Mouse (Mus musculus): ENCODE results near the gene 9930104L06Rik.

The 9930104L06Rik gene

GRCm38 (mm10) chr4:124960940-124961339, 24.1 kb downstream of the 9930104L06Rik start:
- peak; percentile 18 for DNase-seq

- DNase-seq = no peak
These were observed 25.7 kb downstream of the 9930104L06Rik start for GRCm38 (mm10) chr4:124962576-124962975.

- DNase-seq = no peak
These were observed 28.2 kb downstream of the 9930104L06Rik start for GRCm38 (mm10) chr4:124964912-124965599.

GRCm38 (mm10) chr4:124968711-124969110, 31.9 kb downstream of the 9930104L06Rik start:
- no peak for DNase-seq

DNA sequence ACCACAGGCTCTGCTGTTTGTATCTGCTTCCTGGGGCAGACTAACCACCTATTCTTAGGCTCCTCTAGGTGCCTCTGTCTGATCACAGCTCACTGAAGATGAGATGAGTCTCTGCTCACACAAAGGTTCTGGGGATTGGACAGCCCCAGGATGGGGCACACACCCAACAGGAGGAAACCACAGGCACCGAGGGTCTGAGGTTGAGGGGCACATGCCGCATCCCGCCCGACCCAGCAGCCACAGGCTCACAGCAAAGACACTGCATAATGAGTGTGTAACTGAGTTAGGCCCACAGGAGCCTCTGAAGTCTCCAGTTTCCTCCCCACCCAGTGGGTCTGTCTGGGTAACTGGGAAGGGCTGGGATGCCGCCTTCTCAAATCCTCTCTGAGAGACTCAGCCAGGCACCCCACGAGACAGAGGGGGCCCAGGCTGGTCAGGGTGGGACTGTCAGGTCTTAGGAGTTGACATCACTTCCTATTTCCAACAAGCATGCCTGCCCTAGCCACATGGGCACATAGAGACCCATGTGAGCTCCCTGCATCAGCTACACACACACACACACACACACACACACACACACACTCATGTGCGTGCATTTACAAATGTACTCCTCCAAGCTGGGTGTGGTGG, 32.5 kb downstream of the 9930104L06Rik start:
- DNase-seq = no peak

GRCm38 (mm10) chr4:124970194-124970593, 33.3 kb downstream of the 9930104L06Rik start:
- DNase-seq = no peak

DNA sequence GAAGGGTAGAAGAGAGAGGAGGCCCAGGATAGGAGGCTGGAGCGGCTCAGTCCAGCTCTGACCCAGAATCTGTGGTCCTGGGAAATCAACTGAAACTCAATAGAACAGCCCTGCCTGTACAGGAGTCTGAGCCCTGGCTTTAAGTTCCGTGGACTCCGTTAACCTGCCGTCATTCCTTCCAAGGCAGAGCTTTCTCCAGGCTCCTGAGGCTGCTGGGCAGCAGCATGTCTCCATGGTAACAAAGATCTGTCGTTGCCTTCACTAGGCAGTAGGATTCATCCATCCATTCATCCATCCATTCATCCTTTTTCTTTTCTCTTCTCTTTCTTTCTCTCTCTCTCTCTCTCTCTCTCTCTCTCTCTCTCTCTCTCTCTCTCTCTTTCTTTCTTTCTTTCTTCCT, 33.8 kb downstream of the 9930104L06Rik start:
- no peak for DNase-seq

GRCm38 (mm10) chr4:124971094-124971493, 34.2 kb downstream of the 9930104L06Rik start:
- DNase-seq = no peak

- no peak for DNase-seq
These were observed 35.5 kb downstream of the 9930104L06Rik start for GRCm38 (mm10) chr4:124972316-124972715.

DNA sequence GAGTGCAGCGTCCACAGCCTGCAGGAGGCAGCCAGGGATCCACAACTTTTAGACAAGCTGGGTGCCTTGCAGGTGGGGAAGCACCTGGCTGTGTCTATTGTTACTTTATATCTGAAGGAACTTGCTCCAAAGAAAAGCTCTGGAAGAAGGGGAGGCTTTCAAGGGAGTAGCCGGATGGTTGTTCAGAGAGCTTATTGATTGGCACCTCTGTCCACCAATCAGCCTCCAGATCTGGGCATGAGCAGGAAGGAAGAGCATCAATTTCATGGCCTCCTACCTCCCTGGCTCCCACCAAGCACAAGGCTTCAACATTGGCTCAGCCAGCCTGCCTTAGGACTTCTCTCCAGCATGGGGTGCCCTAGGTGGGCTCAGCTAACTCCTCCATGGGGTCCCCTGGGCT, 36.4 kb downstream of the 9930104L06Rik start:
- no peak for DNase-seq

DNA sequence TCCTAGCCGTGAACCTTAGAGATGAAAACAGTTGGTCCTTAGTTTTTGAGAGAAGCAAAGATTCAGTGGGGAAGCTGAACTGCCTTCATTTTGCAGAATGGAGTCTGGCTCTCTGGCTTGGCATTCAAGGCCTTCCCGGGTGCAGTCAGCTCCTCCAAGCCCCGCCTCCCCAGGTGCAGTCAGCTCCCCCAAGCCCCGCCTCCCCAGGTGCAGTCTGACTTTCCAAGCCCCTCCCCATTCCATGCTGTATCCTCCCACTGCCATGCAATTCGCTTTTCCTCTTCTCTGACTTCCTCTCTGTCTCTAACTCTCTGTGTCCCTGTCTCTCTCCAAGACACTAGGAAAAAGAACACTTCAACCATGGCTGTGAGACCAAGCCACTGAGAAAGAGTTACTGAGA, 41.4 kb downstream of the 9930104L06Rik start:
- DNase-seq = no peak

DNA sequence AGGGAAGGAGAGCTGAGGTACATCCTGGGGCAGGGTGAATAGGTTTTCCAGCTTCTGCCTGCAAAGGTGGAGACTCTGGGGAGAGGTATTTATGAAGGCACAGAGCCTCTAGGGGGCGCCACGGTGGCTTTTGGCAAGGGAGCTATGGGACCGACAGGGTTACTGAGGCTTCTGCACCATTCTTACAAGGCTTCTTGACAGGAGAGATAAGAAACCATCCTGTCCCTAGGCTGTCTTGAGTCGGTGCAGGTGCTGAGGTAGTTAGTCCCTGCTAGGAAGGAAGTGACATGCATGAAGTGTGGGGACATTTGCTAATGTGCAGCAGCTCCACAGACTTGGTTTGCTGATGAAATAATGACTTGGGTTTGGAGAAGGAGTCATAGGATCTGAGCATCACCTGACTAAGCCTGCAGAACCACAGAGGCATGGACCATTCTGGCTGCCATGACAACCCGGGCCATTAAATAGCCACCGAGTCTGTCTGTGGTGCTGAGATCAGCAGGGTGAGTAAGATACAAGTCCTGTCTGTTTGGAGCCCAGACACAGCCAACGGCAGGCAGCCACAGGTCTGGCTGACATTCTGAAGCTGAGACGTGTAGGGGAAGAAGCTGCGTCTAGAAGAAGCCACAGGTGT, 47.2 kb downstream of the 9930104L06Rik start:
- no peak for DNase-seq

DNA sequence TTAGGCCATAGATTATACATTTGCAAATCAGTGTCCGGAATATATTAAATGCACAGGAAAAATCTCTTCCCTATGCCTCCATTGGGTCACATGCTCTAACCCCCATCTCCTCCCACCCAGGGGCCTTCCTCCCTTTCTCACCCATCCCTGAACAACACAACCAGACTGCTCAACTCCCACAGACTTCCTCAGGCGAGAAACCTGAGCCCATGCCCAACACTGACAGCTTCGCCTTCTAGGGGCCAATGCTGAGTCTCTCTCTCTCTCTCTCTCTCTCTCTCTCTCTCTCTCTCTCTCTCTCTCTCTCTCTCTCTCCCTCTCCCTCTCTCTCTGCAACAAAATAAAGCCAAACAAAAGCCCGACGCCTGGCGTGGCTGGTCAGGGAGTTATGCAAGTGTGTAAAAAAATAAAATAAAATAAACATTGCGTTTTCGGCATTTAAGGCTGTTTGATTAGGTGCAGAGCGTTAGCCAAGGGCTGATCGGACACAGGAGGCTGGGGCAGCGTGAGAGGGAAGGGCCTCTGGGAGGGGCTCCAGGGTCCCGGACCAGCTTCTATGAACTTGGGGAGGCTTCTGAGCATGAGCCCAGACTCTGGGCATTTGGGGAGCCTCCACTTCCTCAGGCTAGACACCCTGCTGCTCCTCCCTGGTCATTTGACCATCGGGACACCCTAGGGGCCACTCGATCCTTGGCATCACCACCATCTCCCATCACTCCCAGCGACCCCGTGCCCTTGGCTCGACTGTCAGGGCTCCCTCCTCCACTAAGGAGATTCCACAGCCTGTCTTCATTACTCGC, 48.2 kb downstream of the 9930104L06Rik start:
- no peak for DNase-seq

DNA sequence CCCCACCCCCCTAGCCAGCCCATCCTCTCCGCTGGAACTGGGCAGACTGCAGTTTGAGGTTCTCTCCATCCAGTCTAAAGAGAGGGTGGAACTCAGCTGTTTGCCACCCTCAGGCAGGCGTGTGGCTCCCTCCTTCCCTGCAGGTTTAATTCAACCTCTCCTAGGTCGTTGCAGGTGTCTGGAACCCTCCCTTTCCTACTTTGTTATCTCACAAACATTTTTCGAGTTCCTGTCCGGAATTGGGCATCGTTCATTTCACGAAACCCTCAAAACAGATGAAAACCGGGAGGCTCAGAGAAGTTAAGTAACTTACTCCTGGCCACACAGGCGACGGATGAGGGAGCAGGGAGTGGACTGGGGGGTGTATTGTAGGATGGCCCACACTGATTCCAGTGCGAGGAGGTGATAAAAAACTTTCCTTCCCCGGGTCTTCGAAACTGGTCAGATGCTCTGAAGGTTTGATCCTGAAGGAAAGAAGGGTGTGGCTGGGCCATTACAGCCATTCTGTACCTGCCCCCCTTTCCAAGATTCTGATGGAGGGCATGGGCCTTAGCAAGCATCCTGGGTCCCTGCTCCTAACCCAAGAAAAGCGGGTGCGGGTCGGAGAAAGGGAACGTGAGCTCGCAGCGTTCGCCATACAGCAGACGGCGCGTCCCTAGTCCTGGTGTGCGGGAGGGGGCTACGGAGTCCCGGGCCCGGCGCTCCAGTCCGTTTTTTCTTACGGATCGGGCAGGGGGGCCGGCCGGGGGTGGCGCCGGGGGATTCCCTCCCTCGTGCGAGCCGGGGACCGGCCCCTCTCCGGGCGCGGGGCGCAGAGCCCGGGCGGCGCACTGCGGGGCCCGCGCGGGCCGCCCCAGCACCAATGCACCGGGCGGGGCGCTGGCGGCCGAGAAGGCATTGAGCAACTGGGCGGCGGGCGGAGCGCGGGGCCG, 49.1 kb downstream of the 9930104L06Rik start, which contains the start of gene Rspo1:
Gene Rspo1, plus strand, starts transcription at position 760 of the 932 bp plus-strand sequence.
- no peak for DNase-seq

DNA sequence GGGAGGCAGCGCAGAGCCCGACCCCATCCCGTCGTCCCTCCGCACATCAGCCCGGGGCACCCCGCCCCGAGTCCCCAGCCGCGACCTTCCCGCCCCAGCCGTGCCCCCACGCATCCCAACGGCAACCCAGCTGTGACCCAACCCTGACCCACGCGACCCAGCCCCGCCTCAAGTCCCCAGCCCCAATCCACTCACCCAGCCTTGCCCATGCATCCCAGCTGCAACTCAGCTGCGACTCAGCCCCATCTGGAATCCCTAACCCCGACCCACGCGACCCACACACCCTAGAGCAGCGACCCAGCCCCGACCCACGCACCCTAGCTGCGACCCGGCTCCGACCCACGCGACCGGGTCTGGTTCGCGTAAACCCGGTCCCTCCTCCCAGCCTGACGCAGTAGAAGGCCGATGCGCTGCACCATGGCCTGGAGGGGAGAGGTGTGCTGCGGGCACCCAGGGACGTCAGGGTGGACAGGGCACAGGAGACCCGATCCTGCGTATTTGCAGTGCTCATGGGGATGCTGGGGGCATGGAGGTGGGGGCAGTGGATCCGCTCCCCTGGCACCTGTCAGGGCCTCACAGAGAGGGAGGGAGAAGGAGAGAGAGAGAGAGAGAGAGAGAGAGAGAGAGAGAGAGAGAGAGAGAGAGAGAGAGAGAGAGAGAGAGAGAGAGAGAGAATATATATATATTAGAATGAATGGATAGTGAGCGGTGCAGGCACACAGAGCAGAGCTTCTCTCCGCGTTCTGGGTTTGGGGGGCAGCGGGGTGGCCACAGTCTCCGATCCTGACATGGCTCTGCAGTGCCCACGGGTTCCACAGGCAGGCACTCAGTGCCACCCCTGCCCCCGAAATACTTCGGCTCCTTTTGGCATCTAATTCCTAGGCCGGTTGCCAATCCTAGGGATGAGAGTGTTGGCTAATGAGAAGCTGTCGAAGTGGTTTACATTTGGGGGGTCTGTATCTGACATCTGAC, 50.2 kb downstream of the 9930104L06Rik start:
- DNase-seq = no peak

DNA sequence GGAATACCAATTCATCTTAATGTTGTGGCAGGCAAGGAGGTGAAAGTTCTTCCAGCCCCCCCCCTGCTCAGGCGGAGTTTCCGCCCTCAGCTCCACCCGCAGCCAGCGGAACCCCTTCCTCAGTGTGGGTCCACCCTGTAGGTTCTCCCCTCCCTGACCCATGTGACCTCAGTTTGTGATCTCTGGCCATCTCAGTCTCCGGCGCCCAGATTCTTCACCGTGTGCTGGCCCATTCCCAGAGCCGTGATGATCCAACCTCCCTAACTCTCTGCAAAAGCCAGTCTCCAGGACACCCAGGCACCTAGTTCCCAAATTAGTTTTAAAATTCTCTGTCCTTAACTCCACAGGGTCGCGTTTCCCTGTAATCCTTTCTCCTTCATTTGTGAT, 50.9 kb downstream of the 9930104L06Rik start:
- no peak for DNase-seq

- DNase-seq = no peak
These were observed 51.5 kb downstream of the 9930104L06Rik start for GRCm38 (mm10) chr4:124988382-124988781.

GRCm38 (mm10) chr4:124989787-124990253, 53.0 kb downstream of the 9930104L06Rik start:
- no peak for DNase-seq

DNA sequence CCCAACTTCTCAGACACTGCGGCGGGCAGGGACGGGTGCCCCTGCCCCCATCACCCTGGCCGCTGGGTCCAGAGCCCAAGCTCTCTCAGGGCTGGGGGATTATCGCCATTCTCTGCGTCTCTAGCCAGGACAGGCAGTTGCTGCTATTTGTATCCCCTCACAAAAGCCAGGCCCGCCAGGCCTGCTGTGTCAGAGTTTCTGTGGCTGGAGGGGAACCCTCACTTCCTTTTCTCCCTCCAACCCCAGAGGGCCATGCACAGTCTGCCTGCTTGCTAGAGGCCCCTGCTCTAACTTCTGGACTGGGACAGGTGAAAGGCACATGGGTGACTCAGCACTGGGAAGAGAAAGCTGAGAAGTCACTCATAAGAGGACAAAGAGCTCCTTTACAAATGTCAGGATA, 53.5 kb downstream of the 9930104L06Rik start:
- no peak for DNase-seq
